Mouse (Mus musculus) MEL (cell line): ENCODE data around the gene Hectd4.
A peak's percentile ranks its signal among the peaks of the same experiment; 100 is the strongest.

Source experiments
- CTCF ChIP-seq, 3 experiments: IDR thresholded peaks in 2 of 3; conservative IDR thresholded peaks in 1 of 3; 2 replicates each; pipeline ENCODE4 v1.5.1; 2011 to 2012; ENCODE audit warnings: low read length in 3 of 3, low read depth in 2 of 3, mild to moderate bottlenecking in 2 of 3, improper control_type of control experiment in 1 of 3, inconsistent platforms in 1 of 3, mixed read lengths in 1 of 3, moderate library complexity in 1 of 3; ENCODE audit not compliant: control insufficient read depth in 1 of 3, insufficient read depth in 1 of 3, poor library complexity in 1 of 3, severe bottlenecking in 1 of 3
- EP300 ChIP-seq, 2 experiments: IDR thresholded peaks; 2 replicates each; pipeline ENCODE4 v1.6.1; 2011; ENCODE audit warnings: improper control_type of control experiment in 2 of 2, low read length in 2 of 2, low read depth in 1 of 2, mild to moderate bottlenecking in 1 of 2
- MAFK ChIP-seq: IDR thresholded peaks from 2 replicates; pipeline ENCODE4 v1.6.1; 2011; ENCODE audit warnings: low read depth, mild to moderate bottlenecking, low read length, improper control_type of control experiment, borderline replicate concordance
- MAX ChIP-seq: IDR thresholded peaks from 2 replicates; pipeline ENCODE4 v1.6.1; 2011; ENCODE audit warnings: low read length, improper control_type of control experiment
- MXI1 ChIP-seq: IDR thresholded peaks from 2 replicates; pipeline ENCODE4 v1.6.1; 2011; ENCODE audit warnings: mild to moderate bottlenecking, low read depth, low read length, improper control_type of control experiment
- NELFE ChIP-seq: IDR thresholded peaks from 2 replicates; pipeline ENCODE4 v1.6.1; 2011; ENCODE audit warnings: low read depth, low read length, improper control_type of control experiment
- POLR2A ChIP-seq, 2 experiments: IDR thresholded peaks; 2 replicates each; pipeline ENCODE4 v1.6.1; 2011 to 2012; ENCODE audit warnings: low read length in 2 of 2, mild to moderate bottlenecking in 2 of 2, control low read depth in 1 of 2, improper control_type of control experiment in 1 of 2, low read depth in 1 of 2, moderate library complexity in 1 of 2; ENCODE audit not compliant: control insufficient read depth in 1 of 2, insufficient read depth in 1 of 2, poor library complexity in 1 of 2
- RCOR1 ChIP-seq: IDR thresholded peaks from 2 replicates; pipeline ENCODE4 v1.6.1; 2012; ENCODE audit warnings: low read depth, mild to moderate bottlenecking, inconsistent platforms, low read length, improper control_type of control experiment
- USF1 ChIP-seq: IDR thresholded peaks from 2 replicates; pipeline ENCODE4 v1.6.1; 2014; ENCODE audit warnings: low read depth, mild to moderate bottlenecking, inconsistent platforms, low read length, improper control_type of control experiment, moderate library complexity
- USF2 ChIP-seq, 2 experiments: IDR thresholded peaks; 2 replicates each; pipeline ENCODE4 v1.6.1; 2011 to 2012; ENCODE audit warnings: improper control_type of control experiment in 2 of 2, low read length in 2 of 2, borderline replicate concordance in 1 of 2, inconsistent platforms in 1 of 2, low read depth in 1 of 2, mild to moderate bottlenecking in 1 of 2; ENCODE audit not compliant: insufficient read depth in 1 of 2
- ZC3H11A ChIP-seq: IDR thresholded peaks from 2 replicates; pipeline ENCODE4 v1.6.1; 2012; ENCODE audit warnings: low read depth, mild to moderate bottlenecking, inconsistent platforms, low read length, improper control_type of control experiment

GRCm38 (mm10) chr5:121217313-121217634 is 2.7 kb upstream of the Hectd4 start:
- no peak for TF ChIP-seq USF1
- no peak for TF ChIP-seq EP300 (IDR thresholded peaks at IDR 0.05; ENCODE audit: low read depth in 1 of 2, low read length in 2 of 2)
- peak; percentile 77 for TF ChIP-seq MAFK
- TF ChIP-seq USF2 (IDR thresholded peaks at IDR 0.05; ENCODE audit: borderline replicate concordance in 1 of 2, insufficient read depth in 1 of 2, low read depth in 1 of 2, low read length in 2 of 2): no peak
- no peak for TF ChIP-seq POLR2A (IDR thresholded peaks at IDR 0.05; ENCODE audit: control insufficient read depth in 1 of 2, insufficient read depth in 1 of 2, low read depth in 1 of 2, low read length in 2 of 2, poor library complexity in 1 of 2)
- TF ChIP-seq CTCF (IDR thresholded peaks at IDR 0.05 in 2 of 3, conservative IDR thresholded peaks at IDR 0.05 in 1 of 3; ENCODE audit: control insufficient read depth in 1 of 3, insufficient read depth in 1 of 3, low read depth in 2 of 3, low read length in 3 of 3, poor library complexity in 1 of 3, severe bottlenecking in 1 of 3): no peak
- no peak for TF ChIP-seq RCOR1
- TF ChIP-seq MAX: no peak
- no peak for TF ChIP-seq ZC3H11A
- TF ChIP-seq MXI1: no peak
- TF ChIP-seq NELFE: no peak
